ENCODE assay signal across 14 mouse cellular contexts in genomic region chr7:62433243-62433642, GRCm38 (mm10). TPM values are rescaled to one million over a fixed set of nuclear protein-coding genes. Genes with fewer than 3 reads are reported as not detected.
DNase-seq lines count a peak whose midpoint lies in the region; ATAC-seq and TF ChIP-seq lines count a peak whose summit lies in the region.
"Had no signal": no experiment of that assay in that cellular context is flagged by ENCODE, and none has a peak within 500 bp of the region (broad histone marks: within the 10 kb centered on the region; RNA-seq: fewer than 3 reads in every experiment).

No protein-coding gene starts in this region.

- no peaks in the 10 kb centered on the region for H3K36me3 ChIP-seq in forebrain, embryonic 14.5 days (ENCODE audit: control insufficient read depth, insufficient read depth, low read length)
- no peaks in the 10 kb centered on the region for H3K36me3 ChIP-seq in forebrain, embryonic 12.5 days (replicated peaks)
- no peaks in the 10 kb centered on the region for H3K36me3 ChIP-seq in limb, embryonic 14.5 days (ENCODE audit: control insufficient read depth, insufficient read depth, low read length)
- H3K36me3 ChIP-seq in limb, embryonic 10.5 days: no peaks in the 10 kb centered on the region
- no peaks in the 10 kb centered on the region for H3K36me3 ChIP-seq in E14TG2a.4 (ENCODE audit: insufficient read depth, low read length)
- H3K36me3 ChIP-seq: stomach, embryonic 15.5 days had no signal

- no peaks in the 10 kb centered on the region for H3K27me3 ChIP-seq in forebrain, embryonic 14.5 days (replicated peaks; ENCODE audit: control insufficient read depth, insufficient read depth, low read length)
- no peaks in the 10 kb centered on the region for H3K27me3 ChIP-seq in forebrain, embryonic 12.5 days
- no peaks in the 10 kb centered on the region for H3K27me3 ChIP-seq in limb, embryonic 14.5 days (ENCODE audit: control insufficient read depth, insufficient read depth, low read length)
- H3K27me3 ChIP-seq in limb, embryonic 10.5 days (ENCODE audit: low read depth, poor library complexity, severe bottlenecking): no peaks in the 10 kb centered on the region
- peaks cover 22% of the 10 kb centered on the region for H3K27me3 ChIP-seq in E14TG2a.4 (ENCODE audit: insufficient read depth, low read length)
- H3K27me3 ChIP-seq: stomach, embryonic 15.5 days had no signal

- no peak for ATAC-seq in forebrain, embryonic 14.5 days
- no peak for ATAC-seq in forebrain, embryonic 12.5 days (ENCODE audit: low FRiP score)
- ATAC-seq in limb, embryonic 14.5 days (ENCODE audit: low FRiP score, low read depth): no peak
- no peak for ATAC-seq in granulocyte monocyte progenitor cell, adult 5-6 weeks (replicated peaks; ENCODE audit: poor library complexity, severe bottlenecking)

- no peaks in the 10 kb centered on the region for H3K9me3 ChIP-seq in forebrain, embryonic 14.5 days (replicated peaks; ENCODE audit: control insufficient read depth, low read length)
- no peaks in the 10 kb centered on the region for H3K9me3 ChIP-seq in forebrain, embryonic 12.5 days
- H3K9me3 ChIP-seq in limb, embryonic 14.5 days (ENCODE audit: control insufficient read depth, low read length): no peaks in the 10 kb centered on the region
- no peaks in the 10 kb centered on the region for H3K9me3 ChIP-seq in limb, embryonic 10.5 days (replicated peaks)
- H3K9me3 ChIP-seq in E14TG2a.4 (ENCODE audit: low read length): no peaks in the 10 kb centered on the region
- H3K9me3 ChIP-seq: stomach, embryonic 15.5 days had no signal

- 34% methylated on average over 3 of the region's 3 CpGs for WGBS in forebrain, embryonic 14.5 days
- 34% methylated on average over 3 of the region's 3 CpGs for WGBS in forebrain, embryonic 12.5 days
- 27% methylated on average over 3 of the region's 3 CpGs for WGBS in limb, embryonic 14.5 days
- WGBS in limb, embryonic 10.5 days: 42% methylated on average over 3 of the region's 3 CpGs

- no peak overlapping the region for H3K4me3 ChIP-seq in forebrain, embryonic 14.5 days (ENCODE audit: low read depth, low read length)
- no peak overlapping the region for H3K4me3 ChIP-seq in forebrain, embryonic 12.5 days (replicated peaks)
- no peak overlapping the region for H3K4me3 ChIP-seq in limb, embryonic 14.5 days (replicated peaks; ENCODE audit: low read length)
- no peak overlapping the region for H3K4me3 ChIP-seq in limb, embryonic 10.5 days
- H3K4me3 ChIP-seq in E14TG2a.4 (replicated peaks; ENCODE audit: low read length): no peak overlapping the region
- H3K4me3 ChIP-seq in bone marrow macrophage, adult 2 months (ENCODE audit: insufficient read depth, low read length): no peak overlapping the region
- H3K4me3 ChIP-seq: stomach, embryonic 15.5 days had no signal

- no peak overlapping the region for H3K4me2 ChIP-seq in forebrain, embryonic 14.5 days (ENCODE audit: low read length)
- H3K4me2 ChIP-seq in forebrain, embryonic 12.5 days: no peak overlapping the region
- H3K4me2 ChIP-seq in limb, embryonic 14.5 days (replicated peaks; ENCODE audit: low read depth, low read length, severe bottlenecking): no peak overlapping the region
- H3K4me2 ChIP-seq: stomach, embryonic 15.5 days had no signal

- no peak overlapping the region for H3K9ac ChIP-seq in forebrain, embryonic 14.5 days (ENCODE audit: low read length)
- H3K9ac ChIP-seq in forebrain, embryonic 12.5 days: no peak overlapping the region
- H3K9ac ChIP-seq in limb, embryonic 14.5 days (ENCODE audit: low read depth, low read length, severe bottlenecking): no peak overlapping the region
- H3K9ac ChIP-seq: stomach, embryonic 15.5 days had no signal

- TF ChIP-seq CTCF in E14TG2a.4 (conservative IDR thresholded peaks at IDR 0.05; ENCODE audit: low read length): peak; percentile 69
- TF ChIP-seq CTCF in bone marrow macrophage, adult 2 months (IDR thresholded peaks at IDR 0.05; ENCODE audit: low read depth, low read length): peak; percentile 20; the same call in 1 of the 2 replicates

- no peak for TF ChIP-seq POLR2A in limb, embryonic 14.5 days (IDR thresholded peaks at IDR 0.05; ENCODE audit: borderline replicate concordance, extremely low read depth, insufficient read depth, insufficient read length)
- TF ChIP-seq POLR2A in bone marrow macrophage, adult 2 months (IDR thresholded peaks at IDR 0.05; ENCODE audit: borderline replicate concordance, low read depth, low read length): no peak

- no peak overlapping the region for H3K27ac ChIP-seq in forebrain, embryonic 14.5 days (ENCODE audit: low read depth, low read length)
- no peak overlapping the region for H3K27ac ChIP-seq in forebrain, embryonic 12.5 days
- H3K27ac ChIP-seq in limb, embryonic 14.5 days (replicated peaks; ENCODE audit: low read depth, low read length): no peak overlapping the region
- H3K27ac ChIP-seq in limb, embryonic 10.5 days: no peak overlapping the region
- H3K27ac ChIP-seq in bone marrow macrophage, adult 2 months (ENCODE audit: insufficient read depth, low read depth, low read length): no peak overlapping the region
- H3K27ac ChIP-seq: stomach, embryonic 15.5 days had no signal

- peak; percentile 70 for DNase-seq in forebrain, embryonic 14.5 days (ENCODE audit: low spot score)
- DNase-seq in limb, embryonic 14.5 days (ENCODE audit: low spot score): peak; percentile 11
- DNase-seq in limb, embryonic 10.5 days (ENCODE audit: low spot score): no peak
- no peak for DNase-seq in testis, postnatal 14 days (ENCODE audit: low spot score)
- DNase-seq: adrenal gland, postnatal 14 days; cerebellum, adult 2 months; gastrocnemius, postnatal 25 days; heart, postnatal 36 days had no signal

- H3K4me1 ChIP-seq in forebrain, embryonic 14.5 days (ENCODE audit: control insufficient read depth, insufficient read depth, low read length): no peaks in the 10 kb centered on the region
- no peaks in the 10 kb centered on the region for H3K4me1 ChIP-seq in forebrain, embryonic 12.5 days
- no peaks in the 10 kb centered on the region for H3K4me1 ChIP-seq in limb, embryonic 14.5 days (ENCODE audit: control insufficient read depth, insufficient read depth, low read length)
- H3K4me1 ChIP-seq in limb, embryonic 10.5 days: no peaks in the 10 kb centered on the region
- H3K4me1 ChIP-seq in E14TG2a.4 (replicated peaks; ENCODE audit: low read depth, low read length): 0 out of 2 replicates have a peak, but pooled peaks cover 2% of the 10 kb centered on the region
- no peaks in the 10 kb centered on the region for H3K4me1 ChIP-seq in bone marrow macrophage, adult 2 months (ENCODE audit: control insufficient read depth, insufficient read depth, low read length)
- H3K4me1 ChIP-seq: stomach, embryonic 15.5 days had no signal

RNA-seq across cellular contexts. Expression of gene Mkrn3, which starts 13.3 kb away (rescaled TPM):
- polyA plus RNA-seq in forebrain, embryonic 14.5 days (2014; fragmentation: Nextera tagmentation; extraction: Ambion mirVana): 20.0 and 23.7 TPM in 2 replicates
- 25.1 and 25.5 TPM in 2 replicates for polyA plus RNA-seq in forebrain, embryonic 12.5 days (2016; fragmentation: Nextera tagmentation; extraction: Ambion mirVana)
- 7.4 and 7.7 TPM in 2 replicates for polyA plus RNA-seq in limb, embryonic 14.5 days (2012; rRNA removed)
- 6.5 and 6.8 TPM in 2 replicates for polyA plus RNA-seq in limb, embryonic 14.5 days (2014; fragmentation: Nextera tagmentation; extraction: Ambion mirVana)
- polyA plus RNA-seq in limb, embryonic 10.5 days (2016; fragmentation: Nextera tagmentation; extraction: Ambion mirVana): 6.9 and 9.1 TPM in 2 replicates
- polyA plus RNA-seq in bone marrow macrophage, adult 2 months (2012; ENCODE audit: insufficient read depth, insufficient read length, missing spikeins): not detected in 2 replicates
- total RNA-seq in granulocyte monocyte progenitor cell, adult 5-6 weeks (2014; fragmentation: Nextera tagmentation): 0.19 and 2.4 TPM in 2 replicates
- 0.26 TPM in 1 of 2 replicates, not detected in the other for total RNA-seq in granulocyte monocyte progenitor cell, adult 5-6 weeks (2017)
- total RNA-seq: megakaryocyte, adult 5-6 weeks had no signal

RNA-seq across cellular contexts. Expression of gene Peg12, which starts 31.1 kb away (rescaled TPM):
- 18.9 and 25.5 TPM in 2 replicates for polyA plus RNA-seq in forebrain, embryonic 14.5 days (2014; fragmentation: Nextera tagmentation; extraction: Ambion mirVana)
- 82.2 and 91.4 TPM in 2 replicates for polyA plus RNA-seq in forebrain, embryonic 12.5 days (2016; fragmentation: Nextera tagmentation; extraction: Ambion mirVana)
- 12.3 and 15.7 TPM in 2 replicates for polyA plus RNA-seq in limb, embryonic 14.5 days (2012; rRNA removed)
- polyA plus RNA-seq in limb, embryonic 14.5 days (2014; fragmentation: Nextera tagmentation; extraction: Ambion mirVana): 27.4 and 29.7 TPM in 2 replicates
- 61.9 and 63.5 TPM in 2 replicates for polyA plus RNA-seq in limb, embryonic 10.5 days (2016; fragmentation: Nextera tagmentation; extraction: Ambion mirVana)
- 0.32 TPM in 1 of 2 replicates, not detected in the other for polyA plus RNA-seq in bone marrow macrophage, adult 2 months (2012; ENCODE audit: insufficient read depth, insufficient read length, missing spikeins)
- total RNA-seq in granulocyte monocyte progenitor cell, adult 5-6 weeks (2014; fragmentation: Nextera tagmentation): 0.51 TPM in 1 of 2 replicates, not detected in the other
- 2.5 and 2.8 TPM in 2 replicates for total RNA-seq in granulocyte monocyte progenitor cell, adult 5-6 weeks (2017)

RNA-seq across cellular contexts. Expression of gene Magel2, which starts 56.4 kb away (rescaled TPM):
- polyA plus RNA-seq in forebrain, embryonic 14.5 days (2014; fragmentation: Nextera tagmentation; extraction: Ambion mirVana): 11.8 and 14.0 TPM in 2 replicates
- polyA plus RNA-seq in forebrain, embryonic 12.5 days (2016; fragmentation: Nextera tagmentation; extraction: Ambion mirVana): 22.3 and 30.3 TPM in 2 replicates
- polyA plus RNA-seq in limb, embryonic 14.5 days (2012; rRNA removed): 35.7 and 49.9 TPM in 2 replicates
- 5.5 and 7.2 TPM in 2 replicates for polyA plus RNA-seq in limb, embryonic 14.5 days (2014; fragmentation: Nextera tagmentation; extraction: Ambion mirVana)
- polyA plus RNA-seq in limb, embryonic 10.5 days (2016; fragmentation: Nextera tagmentation; extraction: Ambion mirVana): 4.2 and 4.3 TPM in 2 replicates
- not detected in 2 replicates for polyA plus RNA-seq in bone marrow macrophage, adult 2 months (2012; ENCODE audit: insufficient read depth, insufficient read length, missing spikeins)
- total RNA-seq in granulocyte monocyte progenitor cell, adult 5-6 weeks (2014; fragmentation: Nextera tagmentation): not detected in 2 replicates
- total RNA-seq in granulocyte monocyte progenitor cell, adult 5-6 weeks (2017): not detected in 2 replicates
- total RNA-seq: gastrocnemius, postnatal 25 days; heart, postnatal 36 days; megakaryocyte, adult 5-6 weeks had no signal

Comparison
In these comparisons a context has a peak if more than half of its experiments do, and no peak if none do; other contexts are left out.
1. DNase-seq: peak in forebrain, embryonic 14.5 days (single experiment) and limb, embryonic 14.5 days (single experiment); none in limb, embryonic 10.5 days (single experiment) and testis, postnatal 14 days (single experiment).
2. RNA of gene Peg12, which starts 31.1 kb away (polyA plus RNA-seq): 82.2 to 91.4 TPM in forebrain, embryonic 12.5 days, 61.9 to 63.5 TPM in limb, embryonic 10.5 days, 12.3 to 29.7 TPM in limb, embryonic 14.5 days and 18.9 to 25.5 TPM in forebrain, embryonic 14.5 days; 0.32 TPM in bone marrow macrophage, adult 2 months; every median in the first group is over 10 times any median in the second.